ENCODE assay signal across 32 mouse cellular contexts in genomic region chr3:59520766-59521165, GRCm38 (mm10).
"Had no signal": no experiment of that assay in that cellular context is flagged by ENCODE, and none has a peak within 500 bp of the region (broad histone marks: within the 10 kb centered on the region; RNA-seq: fewer than 3 reads in every experiment).

No protein-coding gene starts in this region.

- H3K36me3 ChIP-seq: limb, embryonic 10.5 days; limb, embryonic 12.5 days; limb, embryonic 13.5 days; limb, embryonic 15.5 days; liver, embryonic 12.5 days; liver, embryonic 13.5 days; liver, embryonic 15.5 days; lung, embryonic 15.5 days; midbrain, embryonic 10.5 days; midbrain, embryonic 12.5 days; midbrain, embryonic 13.5 days; midbrain, embryonic 15.5 days; neural tube, embryonic 12.5 days had no signal

- H3K4me2 ChIP-seq: limb, embryonic 12.5 days; limb, embryonic 13.5 days; limb, embryonic 15.5 days; liver, embryonic 11.5 days; liver, embryonic 12.5 days; liver, embryonic 13.5 days; liver, embryonic 15.5 days; lung, embryonic 14.5 days; lung, embryonic 15.5 days; midbrain, embryonic 11.5 days; midbrain, embryonic 12.5 days; midbrain, embryonic 13.5 days; midbrain, embryonic 15.5 days; neural tube, embryonic 12.5 days had no signal

- H3K9me3 ChIP-seq: limb, embryonic 10.5 days; limb, embryonic 12.5 days; limb, embryonic 13.5 days; limb, embryonic 15.5 days; liver, embryonic 12.5 days; liver, embryonic 13.5 days; liver, embryonic 15.5 days; lung, embryonic 15.5 days; megakaryocyte, embryonic 14.5 days; midbrain, embryonic 10.5 days; midbrain, embryonic 12.5 days; midbrain, embryonic 13.5 days; midbrain, embryonic 15.5 days; neural tube, embryonic 12.5 days had no signal

- H3K4me1 ChIP-seq: limb, embryonic 10.5 days; limb, embryonic 12.5 days; limb, embryonic 13.5 days; limb, embryonic 15.5 days; liver, embryonic 12.5 days; liver, embryonic 13.5 days; liver, embryonic 15.5 days; lung, embryonic 15.5 days; megakaryocyte, embryonic 14.5 days; midbrain, embryonic 10.5 days; midbrain, embryonic 12.5 days; midbrain, embryonic 13.5 days; midbrain, embryonic 15.5 days; neural tube, embryonic 12.5 days had no signal

- H3K27ac ChIP-seq: limb, embryonic 10.5 days; limb, embryonic 12.5 days; limb, embryonic 13.5 days; limb, embryonic 15.5 days; liver, embryonic 12.5 days; liver, embryonic 13.5 days; liver, embryonic 14.5 days; liver, embryonic 15.5 days; lung, embryonic 15.5 days; macrophage; midbrain, embryonic 10.5 days; midbrain, embryonic 12.5 days; midbrain, embryonic 13.5 days; midbrain, embryonic 15.5 days; neural tube, embryonic 12.5 days had no signal

- DNase-seq: left cerebral cortex, postnatal 4 days; liver; liver, embryonic 13.5 days; liver, postnatal 0 days; lung, adult 18-20 months; lung, adult 2 months; lung, embryonic 14.5 days; lung, postnatal 10 days; lung, postnatal 14 days; lung, postnatal 36 days; lung, postnatal 4 days; midbrain, embryonic 14.5 days had no signal

- ATAC-seq: liver, embryonic 12.5 days; liver, postnatal 0 days; lung, postnatal 0 days; midbrain, embryonic 13.5 days; midbrain, embryonic 15.5 days; midbrain, embryonic 16.5 days had no signal

- H3K4me3 ChIP-seq: limb, embryonic 10.5 days; limb, embryonic 12.5 days; limb, embryonic 13.5 days; limb, embryonic 15.5 days; liver, embryonic 12.5 days; liver, embryonic 13.5 days; liver, embryonic 15.5 days; lung, embryonic 15.5 days; megakaryocyte, embryonic 14.5 days; midbrain, embryonic 10.5 days; midbrain, embryonic 12.5 days; midbrain, embryonic 13.5 days; midbrain, embryonic 15.5 days; myocyte; neural tube, embryonic 12.5 days had no signal

- H3K9ac ChIP-seq: limb, embryonic 12.5 days; limb, embryonic 13.5 days; limb, embryonic 15.5 days; liver, embryonic 12.5 days; liver, embryonic 13.5 days; liver, embryonic 14.5 days; liver, embryonic 15.5 days; liver, postnatal 0 days; lung, embryonic 14.5 days; lung, embryonic 15.5 days; midbrain, embryonic 12.5 days; midbrain, embryonic 13.5 days; midbrain, embryonic 15.5 days; neural tube, embryonic 12.5 days had no signal

- H3K27me3 ChIP-seq: limb, embryonic 12.5 days; limb, embryonic 13.5 days; limb, embryonic 15.5 days; liver, embryonic 12.5 days; liver, embryonic 13.5 days; liver, embryonic 15.5 days; lung, embryonic 15.5 days; megakaryocyte, embryonic 14.5 days; midbrain, embryonic 12.5 days; midbrain, embryonic 13.5 days; midbrain, embryonic 15.5 days; neural tube, embryonic 12.5 days had no signal
